Mouse (Mus musculus) limb, embryonic 14.5 days (tissue): ENCODE results near the gene Olig2. TPM values are rescaled to one million over a fixed set of nuclear protein-coding genes. Genes with fewer than 3 reads are reported as not detected.
"Not testable (repeated sequence)": the region's sequence is repeated elsewhere in the genome, so short reads cannot be mapped to it uniquely, and the experiment has no call there.

ENCODE experiments used
- ATAC-seq: fragments of 200-750 bp; cut with Nextera tagmentation; 2 replicates; pipeline ENCODE4 v1.8.0; 2017; ENCODE audit warnings: low read depth, moderate number of reproducible peaks, moderate TSS enrichment; ENCODE audit not compliant: low FRiP score
- DNase-seq: peaks from one replicate; pipeline ENCODE4 v3.0.0-alpha.2; 2015; ENCODE audit warnings: low spot score
- H3K27ac ChIP-seq: fragments of 300-500 bp; sonication (generic); replicated peaks from 2 replicates; pipeline ENCODE4 v1.5.1; 2014; ENCODE audit warnings: low read depth, mild to moderate bottlenecking, low read length, moderate library complexity, mixed read lengths
- H3K27me3 ChIP-seq: fragments of 300-500 bp; sonication (generic); 2 replicates; pipeline ENCODE4 v1.6.1; 2014; ENCODE audit warnings: low read length, mixed read lengths; ENCODE audit not compliant: control insufficient read depth, insufficient read depth
- H3K36me3 ChIP-seq: fragments of 300-500 bp; sonication (generic); 2 replicates; pipeline ENCODE4 v1.6.1; 2014; ENCODE audit warnings: mild to moderate bottlenecking, low read length, moderate library complexity, mixed read lengths; ENCODE audit not compliant: control insufficient read depth, insufficient read depth
- H3K4me1 ChIP-seq: fragments of 300-500 bp; sonication (generic); 2 replicates; pipeline ENCODE4 v1.6.1; 2014; ENCODE audit warnings: antibody characterized with exemption, low read length, mixed read lengths; ENCODE audit not compliant: control insufficient read depth, insufficient read depth
- H3K4me2 ChIP-seq: fragments of 300-500 bp; sonication (generic); replicated peaks from 2 replicates; pipeline ENCODE4 v1.6.1; 2014; ENCODE audit warnings: low read depth, mild to moderate bottlenecking, low read length, moderate library complexity; ENCODE audit not compliant: severe bottlenecking
- H3K4me3 ChIP-seq: fragments of 300-500 bp; sonication (generic); replicated peaks from 2 replicates; pipeline ENCODE4 v1.5.1; 2014; ENCODE audit warnings: low read length
- H3K9ac ChIP-seq: fragments of 300-500 bp; sonication (generic); 2 replicates; pipeline ENCODE4 v1.6.1; 2014; ENCODE audit warnings: mild to moderate bottlenecking, low read depth, low read length, moderate library complexity; ENCODE audit not compliant: severe bottlenecking
- H3K9me3 ChIP-seq: fragments of 300-500 bp; sonication (generic); 2 replicates; pipeline ENCODE4 v1.6.1; 2016; ENCODE audit warnings: low read length; ENCODE audit not compliant: control insufficient read depth
- POLR2A ChIP-seq: fragments of 200-500 bp; IDR thresholded peaks from 2 replicates; pipeline ENCODE4 v1.8.0; 2012; ENCODE audit warnings: inconsistent platforms, mild to moderate bottlenecking, moderate library complexity, borderline replicate concordance; ENCODE audit not compliant: insufficient read depth, insufficient read length; ENCODE audit errors: extremely low read depth
- WGBS: fragments of 180-500 bp; shearing (Covaris S2); extraction: QIAGEN DNeasy Blood & Tissue Kit; methylation state at CpG from one replicate; pipeline ENCODE4 v1.1.7; 2014; 5-methylcytosine and 5-hydroxymethylcytosine counted together
- polyA plus RNA-seq, 2 experiments: library from polyadenylated mRNA; depleted of rRNA in 1 of 2; stranded (reverse) in 1 of 2; unstranded in 1 of 2; fragments of >200 nt; fragmentation: Nextera tagmentation in 1 of 2; extraction: Ambion mirVana in 1 of 2; gene quantifications; 2 replicates each; pipeline versions ENCODE4 v1.2.1 to v1.2.3; 2012 to 2014

Gene Olig2
- polyA plus RNA-seq, 2 experiments = 0.06 TPM; not detected in 1

- TF ChIP-seq POLR2A = no peak
- no peaks in the 10 kb centered on the region for H3K4me1 ChIP-seq
- H3K27ac ChIP-seq = no peak overlapping the region
- no peaks in the 10 kb centered on the region for H3K9me3 ChIP-seq
- WGBS = 3% methylated on average over 26 of the region's 26 CpGs
- no peaks in the 10 kb centered on the region for H3K36me3 ChIP-seq
- H3K9ac ChIP-seq = no peak overlapping the region
- H3K4me3 ChIP-seq = no peak overlapping the region
- no peak for DNase-seq
- peaks cover 97% of the 10 kb centered on the region for H3K27me3 ChIP-seq
- no peak overlapping the region for H3K4me2 ChIP-seq
- no peak for ATAC-seq
Measured at GRCm38 (mm10) chr16:91231781-91232469, 6.7 kb downstream of the Olig2 start.

DNA sequence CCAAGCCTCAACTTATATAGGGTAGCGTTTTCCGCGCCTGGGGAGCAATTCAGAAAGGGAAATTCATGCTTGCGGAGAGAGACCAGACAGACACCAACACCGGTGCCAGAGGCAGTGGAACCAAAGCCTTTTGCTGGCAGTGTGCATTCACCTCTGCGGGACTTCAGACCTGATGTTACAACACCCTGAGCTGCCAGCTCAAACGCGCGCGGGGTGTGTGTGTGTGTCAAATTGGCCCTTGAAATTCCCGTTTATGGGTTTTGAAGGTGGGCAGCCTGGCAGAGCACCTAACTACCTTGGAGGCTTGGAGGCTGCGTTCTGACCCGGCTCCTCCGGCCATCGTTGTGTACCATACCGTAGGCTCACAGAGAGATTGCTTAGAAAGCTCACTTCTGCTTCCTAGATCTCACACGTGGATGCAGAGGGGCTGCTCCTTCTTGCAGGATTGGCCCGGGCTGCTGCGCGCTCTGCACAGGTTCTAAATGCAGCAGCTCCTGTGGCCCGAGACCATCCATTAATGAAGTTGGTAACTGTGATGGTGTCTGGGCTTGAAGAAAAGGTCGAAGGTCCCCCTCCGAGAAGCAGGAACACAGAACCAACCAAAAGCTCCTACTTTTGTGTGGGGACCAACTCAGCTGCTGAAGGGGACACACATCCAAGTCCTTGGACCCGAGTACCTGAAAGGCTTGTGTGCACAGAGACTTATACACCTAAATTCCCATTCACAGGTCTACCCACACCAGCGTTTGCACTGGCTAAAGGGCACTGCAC lies 7.4 kb downstream of the Olig2 start:
- no peak overlapping the region for H3K9ac ChIP-seq
- no peaks in the 10 kb centered on the region for H3K36me3 ChIP-seq
- no peak for DNase-seq
- no peaks in the 10 kb centered on the region for H3K4me1 ChIP-seq
- H3K9me3 ChIP-seq = no peaks in the 10 kb centered on the region
- no peak for ATAC-seq
- no peak for TF ChIP-seq POLR2A
- WGBS = 2% methylated on average over 25 of the region's 25 CpGs
- peaks cover 93% of the 10 kb centered on the region for H3K27me3 ChIP-seq
- no peak overlapping the region for H3K4me2 ChIP-seq
- H3K4me3 ChIP-seq = no peak overlapping the region
- no peak overlapping the region for H3K27ac ChIP-seq

DNA sequence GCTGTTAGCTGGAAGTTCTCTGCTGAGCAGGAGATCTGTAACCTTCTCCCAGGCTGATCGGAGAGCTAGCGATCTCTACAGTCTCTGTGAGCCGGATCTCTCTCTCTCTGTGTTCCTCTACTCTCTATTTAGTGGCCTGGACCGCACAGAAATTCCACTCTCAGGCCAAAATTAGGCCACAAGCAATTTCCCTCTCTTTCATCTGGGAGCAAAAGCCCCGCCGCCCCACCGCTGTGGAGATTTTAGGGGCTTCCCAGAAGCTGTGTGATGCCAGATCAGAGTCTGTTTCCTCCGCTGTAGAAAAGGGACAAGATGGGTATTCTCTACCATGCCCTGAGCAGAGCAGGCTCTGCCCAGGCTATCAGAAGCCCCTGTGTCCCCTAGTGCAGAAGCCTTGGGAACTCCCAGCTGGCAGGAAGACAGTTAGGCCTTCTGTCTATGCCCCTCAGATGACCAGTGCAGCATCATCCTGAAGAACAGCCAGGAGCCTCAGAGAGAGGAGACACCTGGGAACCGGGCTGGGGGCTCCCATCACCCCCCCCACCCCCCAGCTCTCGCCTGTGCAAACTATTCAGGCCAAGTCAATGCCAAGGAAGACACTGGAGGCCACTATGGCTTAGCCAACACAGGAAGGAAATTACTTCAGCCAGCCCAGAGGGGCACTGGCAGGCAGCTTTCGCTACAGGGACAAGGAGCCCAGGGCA lies 8.1 kb downstream of the Olig2 start:
- no peak overlapping the region for H3K4me2 ChIP-seq
- ATAC-seq (no peak), DNase-seq (no peak)
- H3K4me1 ChIP-seq = no peaks in the 10 kb centered on the region
- H3K9me3 ChIP-seq = no peaks in the 10 kb centered on the region
- peaks cover 93% of the 10 kb centered on the region for H3K27me3 ChIP-seq
- no peak for TF ChIP-seq POLR2A
- no peaks in the 10 kb centered on the region for H3K36me3 ChIP-seq
- 13% methylated on average over 11 of the region's 11 CpGs for WGBS
- H3K9ac ChIP-seq = no peak overlapping the region
- H3K27ac ChIP-seq = no peak overlapping the region
- no peak overlapping the region for H3K4me3 ChIP-seq

- no peak overlapping the region for H3K27ac ChIP-seq
- TF ChIP-seq POLR2A = no peak
- H3K4me1 ChIP-seq = no peaks in the 10 kb centered on the region
- no peaks in the 10 kb centered on the region for H3K9me3 ChIP-seq
- no peak overlapping the region for H3K4me2 ChIP-seq
- no peaks in the 10 kb centered on the region for H3K36me3 ChIP-seq
- WGBS = 63% methylated on average over 4 of the region's 4 CpGs
- peaks cover 45% of the 10 kb centered on the region for H3K27me3 ChIP-seq
- H3K9ac ChIP-seq = no peak overlapping the region
- H3K4me3 ChIP-seq = no peak overlapping the region
- DNase-seq (no peak), ATAC-seq (no peak)
Measured at GRCm38 (mm10) chr16:91239024-91239423, 13.8 kb downstream of the Olig2 start.

DNA sequence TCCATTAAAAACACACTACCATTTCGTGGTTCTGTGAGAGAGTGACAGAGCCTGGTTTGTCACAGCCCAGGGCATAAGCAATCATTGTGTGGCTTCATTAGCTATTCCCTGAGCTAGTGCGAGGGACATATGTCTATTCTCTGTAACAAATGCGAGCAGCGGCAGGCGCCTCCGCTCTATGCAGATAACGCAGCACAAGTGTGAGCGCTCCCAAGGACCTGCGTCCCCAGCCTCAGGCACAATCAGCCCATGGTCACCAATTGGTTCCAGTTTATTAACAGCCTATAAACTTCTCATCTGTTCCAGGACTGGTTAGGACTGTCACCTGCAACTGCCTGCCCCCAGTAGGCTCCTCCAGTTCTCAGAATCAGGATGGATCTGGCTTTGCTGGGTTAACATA lies 21.0 kb downstream of the Olig2 start:
- Histone ChIP-seq H3K27ac (no peak overlapping the region), H3K4me1 (no peaks in the 10 kb centered on the region), H3K9ac (no peak overlapping the region), H3K36me3 (no peaks in the 10 kb centered on the region), H3K4me3 (no peak overlapping the region), H3K9me3 (no peaks in the 10 kb centered on the region), H3K4me2 (no peak overlapping the region), H3K27me3 (no peaks in the 10 kb centered on the region; the same call in 1 of the 2 replicates)
- no peak for ATAC-seq
- no peak for DNase-seq
- TF ChIP-seq POLR2A = no peak
- 58% methylated on average over 9 of the region's 9 CpGs for WGBS

- peaks cover 34% of the 10 kb centered on the region for H3K27me3 ChIP-seq
Measured at GRCm38 (mm10) chr16:91255419-91256164, 30.3 kb downstream of the Olig2 start.

More at GRCm38 (mm10) chr16:91255419-91256164, 30.3 kb downstream of the Olig2 start:
- not testable (repeated sequence) for ATAC-seq, H3K9me3 ChIP-seq, H3K9ac ChIP-seq, H3K4me3 ChIP-seq, H3K4me2 ChIP-seq, H3K4me1 ChIP-seq, DNase-seq, H3K27ac ChIP-seq, H3K36me3 ChIP-seq
- 1% methylated on average over 17 of the region's 28 CpGs for WGBS
